10 mouse cellular contexts compared by ENCODE assay signal in genomic region chr10:117565529-117566086, GRCm38 (mm10).
"Had no signal": no experiment of that assay in that cellular context is flagged by ENCODE, and none has a peak within 500 bp of the region (broad histone marks: within the 10 kb centered on the region; RNA-seq: fewer than 3 reads in every experiment).

No protein-coding gene starts in this region.

- DNase-seq: retina, postnatal 1 day; right cerebral cortex, adult 18-20 months; right cerebral cortex, postnatal 14 days; right cerebral cortex, postnatal 25 days; right cerebral cortex, postnatal 4 days; spleen, adult 18-20 months; thymus, adult 18-20 months; thymus, adult 2 months; thymus, postnatal 25 days; thymus, postnatal 36 days had no signal
